Mouse (Mus musculus) right cerebral cortex, postnatal 36 days (tissue): ENCODE measurements around the gene Pcdh15.

ENCODE experiments used
- DNase-seq, 2 experiments: peaks; one replicate each; pipeline ENCODE4 v3.0.0; 2022; ENCODE audit warnings: low spot score in 2 of 2, mixed read lengths in 1 of 2

The Pcdh15 gene

GRCm38 (mm10) chr10:73812311-73812710, 713.2 kb downstream of the Pcdh15 start:
- no peak for DNase-seq

- DNase-seq = peak; percentile 12 to 13
Measured at GRCm38 (mm10) chr10:73821657-73822583, 722.8 kb downstream of the Pcdh15 start.

- DNase-seq = no peak
Measured at GRCm38 (mm10) chr10:73823214-73823613, 724.1 kb downstream of the Pcdh15 start.

- peak; percentile 2 to 23 for DNase-seq
Measured at GRCm38 (mm10) chr10:73826354-73826753, 727.2 kb downstream of the Pcdh15 start.

GRCm38 (mm10) chr10:73828781-73829180, 729.6 kb downstream of the Pcdh15 start:
- no peak for DNase-seq

- DNase-seq = no peak
Measured at GRCm38 (mm10) chr10:73844998-73845397, 745.9 kb downstream of the Pcdh15 start.

- no peak for DNase-seq
Measured at GRCm38 (mm10) chr10:73862181-73862580, 763.0 kb downstream of the Pcdh15 start.

GRCm38 (mm10) chr10:73878055-73878728, 779.0 kb downstream of the Pcdh15 start:
- no peak for DNase-seq

GRCm38 (mm10) chr10:73878729-73879067, 779.6 kb downstream of the Pcdh15 start:
- no peak for DNase-seq

- DNase-seq = no peak
Measured at GRCm38 (mm10) chr10:73887771-73888170, 788.6 kb downstream of the Pcdh15 start.

- DNase-seq = no peak
Measured at GRCm38 (mm10) chr10:73892251-73892650, 793.1 kb downstream of the Pcdh15 start.

GRCm38 (mm10) chr10:73896086-73896607, 797.0 kb downstream of the Pcdh15 start:
- no peak for DNase-seq

GRCm38 (mm10) chr10:73899165-73899564, 800.0 kb downstream of the Pcdh15 start:
- no peak for DNase-seq

- DNase-seq = no peak
Measured at GRCm38 (mm10) chr10:73907626-73908025, 808.5 kb downstream of the Pcdh15 start.

- DNase-seq = peak; percentile 29 to 55
Measured at GRCm38 (mm10) chr10:73908568-73908967, 809.4 kb downstream of the Pcdh15 start.

GRCm38 (mm10) chr10:73915170-73915569, 816.0 kb downstream of the Pcdh15 start:
- DNase-seq = no peak

- no peak for DNase-seq
Measured at GRCm38 (mm10) chr10:73921579-73921978, 822.4 kb downstream of the Pcdh15 start.

- no peak for DNase-seq
Measured at GRCm38 (mm10) chr10:73928672-73929071, 829.5 kb downstream of the Pcdh15 start.

- DNase-seq = no peak
Measured at GRCm38 (mm10) chr10:73929718-73930117, 830.6 kb downstream of the Pcdh15 start.

GRCm38 (mm10) chr10:73931185-73931584, 832.0 kb downstream of the Pcdh15 start:
- DNase-seq = no peak

GRCm38 (mm10) chr10:73931996-73932679, 833.0 kb downstream of the Pcdh15 start:
- no peak for DNase-seq

- DNase-seq = no peak
Measured at GRCm38 (mm10) chr10:73936121-73936520, 837.0 kb downstream of the Pcdh15 start.
